Mouse (Mus musculus): ENCODE measurements around the gene Ppp2r5c.

DNA sequence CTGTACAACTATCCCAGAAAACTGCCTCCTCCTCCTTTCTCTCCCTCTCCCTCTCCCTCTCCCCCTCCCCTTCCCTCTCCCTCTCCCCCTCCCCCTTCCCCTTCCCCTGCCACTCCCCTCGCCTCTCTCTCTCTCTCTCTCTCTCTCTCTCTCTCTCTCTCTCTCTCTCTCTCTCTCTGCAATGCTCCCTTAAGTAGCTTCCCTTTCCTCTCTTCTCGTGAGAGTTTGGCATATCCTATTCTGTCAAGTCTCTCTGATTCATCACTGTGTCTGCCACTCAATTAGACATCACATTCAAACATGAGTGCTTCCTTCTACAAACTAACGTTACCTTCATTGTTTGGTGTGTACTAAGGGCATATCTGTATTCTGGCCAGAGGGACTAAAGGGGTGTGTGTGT is 25.6 kb upstream of the Ppp2r5c start:
- no peak for TF ChIP-seq CTCF (IDR thresholded peaks at IDR 0.05; ENCODE audit: borderline replicate concordance, insufficient read depth, low read depth, low read length)
- TF ChIP-seq POLR2A (IDR thresholded peaks at IDR 0.05; ENCODE audit: borderline replicate concordance, insufficient read depth, low read length), result no peak
